Mouse (Mus musculus) heart, adult 8-10 months (tissue): ENCODE results near the gene Ceacam20. TPM values are rescaled to one million over a fixed set of nuclear protein-coding genes. Genes with fewer than 3 reads are reported as not detected.
"Not testable (repeated sequence)": the region's sequence is repeated elsewhere in the genome, so short reads cannot be mapped to it uniquely, and the experiment has no call there.

Source experiments
- DNase-seq: peaks from one replicate; pipeline ENCODE4 v3.0.0; 2022; ENCODE audit warnings: low spot score
- total RNA-seq, 4 experiments: library from RNA; stranded (reverse); gene quantifications; 2 replicates each; pipeline ENCODE4 v1.2.4; 2022

Gene Ceacam20
- total RNA-seq, 4 experiments from 2014 or later = not detected

DNA sequence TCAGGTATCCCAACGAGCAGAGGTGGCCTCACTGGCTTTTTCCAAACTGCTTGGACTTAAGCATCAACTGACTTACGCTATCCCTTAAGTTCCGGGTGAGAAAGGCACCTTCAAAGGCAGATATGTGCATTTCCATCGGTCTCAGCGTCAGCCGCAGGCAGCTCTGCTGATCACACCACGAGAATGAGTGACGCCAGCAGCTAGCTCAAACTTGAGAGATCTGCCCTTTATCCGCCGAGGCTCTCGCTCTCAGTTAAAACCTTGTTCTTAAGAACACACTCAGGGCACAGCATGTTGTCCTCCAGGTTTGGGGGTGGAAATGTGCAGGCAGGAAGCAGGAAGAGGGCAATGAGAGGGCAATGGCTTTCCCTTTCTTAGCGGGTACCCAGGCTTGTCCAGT, 16.3 kb upstream of the Ceacam20 start:
- DNase-seq = no peak

GRCm38 (mm10) chr7:19949996-19950395, 15.2 kb upstream of the Ceacam20 start:
- DNase-seq = no peak

- no peak for DNase-seq
Observed at GRCm38 (mm10) chr7:19950589-19950988, 14.6 kb upstream of the Ceacam20 start, which contains the start of gene Igsf23. TSS of gene Igsf23 (minus strand) at chr7:19950756.

- no peak for DNase-seq
Observed at GRCm38 (mm10) chr7:19952320-19952986, 12.8 kb upstream of the Ceacam20 start.

GRCm38 (mm10) chr7:19953054-19953453, 12.2 kb upstream of the Ceacam20 start:
- no peak for DNase-seq

GRCm38 (mm10) chr7:19955861-19956260, 9.4 kb upstream of the Ceacam20 start:
- no peak for DNase-seq

DNA sequence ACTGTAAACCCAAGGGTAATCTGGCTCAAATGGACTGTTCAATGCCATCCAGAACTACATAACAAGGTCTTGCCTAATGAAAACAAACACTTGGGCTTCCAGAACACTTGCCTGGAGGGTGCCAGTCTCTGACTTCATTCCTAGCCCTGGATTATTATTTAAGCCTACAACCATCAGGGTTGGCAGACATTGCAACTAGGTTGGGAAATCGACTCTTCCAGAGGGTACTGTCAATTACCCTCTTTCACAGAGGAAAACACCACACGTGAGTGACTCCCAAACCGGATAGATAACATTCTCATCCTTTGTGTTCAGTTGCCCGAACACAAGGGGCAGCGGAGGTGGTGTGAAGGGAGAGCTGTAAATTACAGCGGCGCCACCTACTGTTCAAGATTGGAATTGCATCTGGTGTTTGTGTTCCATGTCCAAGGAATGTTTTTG, 8.9 kb upstream of the Ceacam20 start:
- peak; percentile 92 for DNase-seq

- DNase-seq = no peak
Observed at GRCm38 (mm10) chr7:19962423-19962822, 2.8 kb upstream of the Ceacam20 start.

DNA sequence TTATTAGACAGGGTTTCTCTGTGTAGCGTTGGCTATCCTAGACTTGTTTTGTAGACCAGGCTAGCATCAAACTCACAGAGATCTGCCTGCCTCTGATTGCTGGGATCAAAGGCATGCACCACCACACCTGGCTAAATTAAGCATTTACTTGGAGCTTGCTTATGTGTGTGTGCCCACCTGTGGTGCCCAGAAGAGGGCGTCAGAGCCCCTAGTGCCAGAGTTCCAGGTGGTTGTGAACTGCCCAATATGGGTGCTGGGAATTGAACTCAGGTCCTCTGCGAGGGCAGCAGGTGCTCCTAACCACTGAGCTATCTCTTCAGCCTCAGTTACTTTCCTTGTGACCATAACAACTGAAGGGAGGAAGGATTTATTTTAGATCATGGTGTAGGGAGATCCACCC, 3.9 kb downstream of the Ceacam20 start:
- no peak for DNase-seq

DNA sequence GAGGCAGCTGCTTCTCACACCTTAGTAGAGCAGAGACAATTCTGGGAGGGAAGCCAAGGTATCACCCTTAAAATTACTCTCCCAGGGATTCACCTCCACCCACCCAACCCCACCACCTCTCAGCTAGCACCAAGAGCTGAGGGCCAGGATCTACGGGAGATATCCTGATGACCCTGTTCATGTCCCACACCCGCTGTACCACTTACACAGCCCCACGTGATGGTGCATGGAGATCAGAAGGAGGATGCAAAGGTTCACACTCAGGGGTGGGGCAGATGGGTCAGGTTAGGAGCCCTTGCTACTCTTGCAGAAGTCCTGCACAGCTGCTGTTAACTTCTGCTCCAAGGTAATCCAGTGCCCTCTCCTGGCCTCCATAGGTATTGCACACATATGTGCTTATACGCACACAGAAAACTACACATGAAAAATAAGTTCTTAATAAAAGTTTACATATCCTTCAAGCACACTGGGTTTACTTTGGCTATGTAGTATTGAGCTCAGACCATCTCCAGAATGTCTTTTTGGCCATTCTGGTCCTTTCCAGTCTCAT, 4.4 kb downstream of the Ceacam20 start:
- DNase-seq = no peak

DNA sequence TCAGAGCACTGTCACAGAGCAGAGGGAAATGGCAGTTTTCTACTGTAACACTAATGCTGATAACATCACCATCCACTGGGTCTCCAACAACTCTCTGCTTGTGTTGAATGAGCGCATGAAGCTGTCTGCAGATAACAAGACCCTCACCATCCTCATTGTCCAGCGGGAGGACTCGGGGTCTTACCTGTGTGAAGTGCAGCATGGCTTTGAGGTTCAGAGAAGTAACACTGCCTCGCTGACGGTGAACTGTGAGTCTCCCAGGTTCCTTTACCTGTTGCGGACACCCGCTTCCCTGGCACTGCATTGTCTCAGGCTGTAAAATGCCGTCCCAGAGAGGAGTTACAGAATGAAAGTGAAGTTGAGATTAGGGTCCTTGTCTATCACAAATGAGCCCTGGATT, 5.0 kb downstream of the Ceacam20 start:
- DNase-seq = no peak

DNA sequence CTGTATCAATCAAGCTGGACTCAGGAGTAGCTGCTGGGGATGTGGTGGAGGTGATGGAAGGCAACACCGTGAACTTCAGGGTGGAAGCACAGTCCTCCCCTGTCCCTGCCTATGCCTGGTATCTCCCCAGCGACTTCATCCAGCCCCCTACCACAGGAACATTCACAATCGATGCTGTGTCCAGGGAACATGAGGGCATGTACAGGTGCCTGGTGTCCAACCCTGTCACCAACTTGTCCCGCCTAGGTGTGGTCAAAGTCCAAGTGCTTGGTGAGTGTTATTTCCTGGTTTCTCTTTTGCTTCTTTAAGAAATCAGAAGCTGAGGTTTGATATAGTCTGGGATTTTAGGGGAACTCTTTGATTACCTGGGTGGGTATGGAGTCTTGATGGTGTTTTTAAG, 6.3 kb downstream of the Ceacam20 start:
- DNase-seq = no peak

DNA sequence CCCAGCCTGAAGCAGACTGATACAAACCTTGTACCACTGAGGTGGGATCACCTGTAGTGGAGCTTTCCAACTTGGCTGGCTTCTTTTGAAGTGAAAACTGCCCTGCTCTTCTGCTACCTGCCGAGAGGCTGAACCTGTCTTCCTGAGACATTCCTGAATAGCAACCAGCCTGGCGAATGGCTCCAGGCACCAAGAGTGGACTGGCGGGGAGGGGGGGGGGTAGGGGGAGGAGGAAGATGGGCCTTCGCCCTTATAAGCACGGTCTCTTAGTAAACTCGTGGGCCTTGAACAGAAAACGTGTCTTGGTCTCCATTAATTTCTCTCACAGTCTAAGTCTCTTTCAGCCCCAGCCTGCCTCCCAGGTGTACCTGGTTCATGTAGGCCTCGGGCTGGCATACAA, 26.0 kb downstream of the Ceacam20 start, which contains the start of gene Nlrp9b:
TSS of gene Nlrp9b (plus strand) at position 301 of the 400 bp plus-strand sequence.
- not testable (repeated sequence) for DNase-seq

- DNase-seq = not testable (repeated sequence)
Observed at GRCm38 (mm10) chr7:19996721-19997120, 31.5 kb downstream of the Ceacam20 start.

DNA sequence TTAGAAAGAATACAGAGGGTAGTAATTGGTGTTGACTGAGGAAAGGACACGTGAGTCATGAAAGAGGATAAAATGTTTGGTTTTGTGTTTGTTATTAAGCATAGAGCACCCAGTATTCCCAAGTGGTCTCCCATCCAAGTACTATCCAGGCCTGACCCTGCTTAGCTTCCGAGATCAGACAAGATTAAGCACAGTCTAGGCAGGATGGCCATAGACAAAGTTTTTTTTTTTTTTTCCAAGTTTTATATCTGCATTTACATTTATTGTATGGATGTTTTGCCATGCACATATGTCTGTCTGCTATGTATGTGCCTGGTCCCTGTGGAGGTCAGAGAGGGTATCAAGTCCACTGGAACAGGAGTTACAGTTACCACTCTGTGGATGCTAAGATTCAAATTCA, 44.8 kb downstream of the Ceacam20 start:
- no peak for DNase-seq

Other genes starting within 250 kb of the Ceacam20 start
- gene Tomm40, start 250.0 kb upstream of the Ceacam20 start, total RNA-seq = 100 to 1,000 TPM in 1 of 4 experiments, 10 to 100 TPM in 3; 94.0 to 101 (median 99.2) TPM
- 10 to 100 TPM; 24.8 to 37.3 (median 34.9) TPM for gene Nectin2, start 214.9 kb upstream of the Ceacam20 start, total RNA-seq
- 100 to 1,000 TPM; 185 to 199 (median 197) TPM for gene Bcam, start 194.4 kb upstream of the Ceacam20 start, total RNA-seq
- under 1 TPM in 2 of 4 experiments, not detected in 2; 0.37 to 0.76 TPM for gene Cblc, start 168.6 kb upstream of the Ceacam20 start, total RNA-seq
- 1 to 10 TPM; 2.1 to 4.4 (median 3.5) TPM for gene Bcl3, start 142.6 kb upstream of the Ceacam20 start, total RNA-seq
- not detected for gene Gm19345, start 113.4 kb upstream of the Ceacam20 start, total RNA-seq
- gene Ceacam16, start 104.1 kb upstream of the Ceacam20 start, total RNA-seq = under 1 TPM in 1 of 4 experiments, not detected in 3; 0.27 TPM
- gene Ceacam19, start 77.4 kb upstream of the Ceacam20 start, total RNA-seq = not detected
- 10 to 100 TPM; 17.9 to 25.0 (median 20.5) TPM for gene Pvr, start 44.3 kb upstream of the Ceacam20 start, total RNA-seq
- 1 to 10 TPM; 1.4 to 2.1 (median 1.6) TPM for gene Igsf23, start 14.7 kb upstream of the Ceacam20 start, total RNA-seq
- not detected for gene Nlrp9b, start 26.1 kb downstream of the Ceacam20 start, total RNA-seq
- gene Vmn1r91, start 134.3 kb downstream of the Ceacam20 start, total RNA-seq = not detected
- not detected for gene Gm16442, start 157.2 kb downstream of the Ceacam20 start, total RNA-seq
- gene Vmn1r93, start 173.7 kb downstream of the Ceacam20 start, total RNA-seq = not detected
- not detected for gene Vmn1r94, start 203.0 kb downstream of the Ceacam20 start, total RNA-seq
- not detected for gene Vmn1r95, start 228.3 kb downstream of the Ceacam20 start, total RNA-seq
- not detected for gene Gm6164, start 240.2 kb downstream of the Ceacam20 start, total RNA-seq